Mouse (Mus musculus) MEL (cell line): ENCODE data around the gene Jpt1.

ENCODE experiments used
- CTCF ChIP-seq, 3 experiments: IDR thresholded peaks in 2 of 3; conservative IDR thresholded peaks in 1 of 3; 2 replicates each; pipeline ENCODE4 v1.5.1; 2011 to 2012; ENCODE audit warnings: low read length in 3 of 3, low read depth in 2 of 3, mild to moderate bottlenecking in 2 of 3, improper control_type of control experiment in 1 of 3, inconsistent platforms in 1 of 3, mixed read lengths in 1 of 3, moderate library complexity in 1 of 3; ENCODE audit not compliant: control insufficient read depth in 1 of 3, insufficient read depth in 1 of 3, poor library complexity in 1 of 3, severe bottlenecking in 1 of 3
- GABPA ChIP-seq: IDR thresholded peaks from 2 replicates; pipeline ENCODE4 v1.6.1; 2012; ENCODE audit warnings: low read depth, mild to moderate bottlenecking, inconsistent platforms, low read length, improper control_type of control experiment, moderate library complexity
- GATA1 ChIP-seq: IDR thresholded peaks from 2 replicates; pipeline ENCODE4 v1.6.1; 2011; ENCODE audit warnings: low read depth, low read length, improper control_type of control experiment
- HCFC1 ChIP-seq: IDR thresholded peaks from 2 replicates; pipeline ENCODE4 v1.6.1; 2012; ENCODE audit warnings: low read depth, mild to moderate bottlenecking, inconsistent platforms, low read length, improper control_type of control experiment, moderate library complexity
- MXI1 ChIP-seq: IDR thresholded peaks from 2 replicates; pipeline ENCODE4 v1.6.1; 2011; ENCODE audit warnings: mild to moderate bottlenecking, low read depth, low read length, improper control_type of control experiment
- NRF1 ChIP-seq: IDR thresholded peaks from 2 replicates; pipeline ENCODE4 v1.6.1; 2014; ENCODE audit warnings: low read depth, mild to moderate bottlenecking, inconsistent platforms, low read length, improper control_type of control experiment, moderate library complexity; ENCODE audit not compliant: poor library complexity, insufficient read depth, severe bottlenecking
- POLR2A ChIP-seq, 2 experiments: IDR thresholded peaks; 2 replicates each; pipeline ENCODE4 v1.6.1; 2011 to 2012; ENCODE audit warnings: low read length in 2 of 2, mild to moderate bottlenecking in 2 of 2, control low read depth in 1 of 2, improper control_type of control experiment in 1 of 2, low read depth in 1 of 2, moderate library complexity in 1 of 2; ENCODE audit not compliant: control insufficient read depth in 1 of 2, insufficient read depth in 1 of 2, poor library complexity in 1 of 2
- RAD21 ChIP-seq: IDR thresholded peaks from 2 replicates; pipeline ENCODE4 v1.6.1; 2011; ENCODE audit warnings: mild to moderate bottlenecking, low read depth, low read length, improper control_type of control experiment
- RCOR1 ChIP-seq: IDR thresholded peaks from 2 replicates; pipeline ENCODE4 v1.6.1; 2012; ENCODE audit warnings: low read depth, mild to moderate bottlenecking, inconsistent platforms, low read length, improper control_type of control experiment
- TCF12 ChIP-seq: IDR thresholded peaks from 2 replicates; pipeline ENCODE4 v1.6.1; 2014; ENCODE audit warnings: low read depth, mild to moderate bottlenecking, inconsistent platforms, low read length, improper control_type of control experiment, moderate library complexity
- USF1 ChIP-seq: IDR thresholded peaks from 2 replicates; pipeline ENCODE4 v1.6.1; 2014; ENCODE audit warnings: low read depth, mild to moderate bottlenecking, inconsistent platforms, low read length, improper control_type of control experiment, moderate library complexity
- ZNF384 ChIP-seq: IDR thresholded peaks from 2 replicates; pipeline ENCODE4 v1.6.1; 2012; ENCODE audit warnings: low read depth, mild to moderate bottlenecking, inconsistent platforms, low read length, improper control_type of control experiment

- no peak for TF ChIP-seq MXI1
- TF ChIP-seq CTCF (IDR thresholded peaks at IDR 0.05 in 2 of 3, conservative IDR thresholded peaks at IDR 0.05 in 1 of 3; ENCODE audit: control insufficient read depth in 1 of 3, insufficient read depth in 1 of 3, low read depth in 2 of 3, low read length in 3 of 3, poor library complexity in 1 of 3, severe bottlenecking in 1 of 3) = no peak
- TF ChIP-seq POLR2A (IDR thresholded peaks at IDR 0.05; ENCODE audit: control insufficient read depth in 1 of 2, insufficient read depth in 1 of 2, low read depth in 1 of 2, low read length in 2 of 2, poor library complexity in 1 of 2) = no peak
- TF ChIP-seq NRF1 = no peak
- no peak for TF ChIP-seq GABPA
- TF ChIP-seq ZNF384 = no peak
- TF ChIP-seq HCFC1 = no peak
- no peak for TF ChIP-seq TCF12
- no peak for TF ChIP-seq GATA1
- no peak for TF ChIP-seq RAD21
- no peak for TF ChIP-seq USF1
- TF ChIP-seq RCOR1 = no peak
Observed at GRCm38 (mm10) chr11:115448998-115449397, 65.2 kb downstream of the Jpt1 start.
